Mouse (Mus musculus): ENCODE results near the gene Agbl5.

Gene Agbl5

GRCm38 (mm10) chr5:30920621-30921020 lies 32.1 kb downstream of the Agbl5 start:
- no peak for DNase-seq (ENCODE audit: low spot score)

DNA sequence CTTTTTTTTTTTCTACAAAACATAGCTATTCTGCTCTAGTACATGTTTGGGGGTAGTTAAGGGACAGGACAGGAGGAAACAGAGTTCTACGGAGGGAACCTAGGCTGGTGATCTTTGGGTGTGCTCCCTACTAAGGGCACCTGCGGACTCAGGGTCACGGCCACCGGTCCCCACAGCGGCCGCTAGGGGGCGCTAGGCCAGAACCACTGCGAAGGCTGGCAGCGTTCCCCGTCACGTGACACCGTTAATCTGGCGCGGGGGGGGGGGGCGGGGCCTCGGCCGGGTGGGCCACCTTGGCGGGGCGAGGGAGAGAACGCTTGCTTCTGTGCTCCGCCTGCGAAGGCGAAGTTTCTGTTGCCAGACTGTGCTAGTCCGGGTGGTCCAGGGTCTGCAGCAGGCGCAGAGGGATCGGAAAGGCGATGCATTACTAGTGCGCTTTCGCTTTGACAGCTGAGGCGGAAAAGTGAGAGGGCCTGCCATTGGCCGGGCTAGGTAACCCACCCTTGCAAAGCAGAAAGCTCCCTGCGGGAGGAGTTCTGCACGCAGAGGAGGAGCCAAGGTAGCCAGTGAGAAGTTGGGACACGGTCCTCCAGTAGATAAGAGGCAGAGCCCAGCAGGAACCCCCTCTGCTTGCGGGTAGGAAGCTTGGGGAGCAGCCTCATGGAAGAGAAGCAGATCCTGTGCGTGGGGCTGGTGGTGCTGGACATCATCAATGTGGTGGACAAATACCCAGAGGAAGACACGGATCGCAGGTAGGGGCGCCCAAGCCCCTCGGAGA lies 33.0 kb downstream of the Agbl5 start, which contains the start of gene Khk:
Gene Khk (plus strand): TSS at position 176 of the 778 bp plus-strand sequence.
- peak; percentile 92 for DNase-seq (ENCODE audit: low spot score)

GRCm38 (mm10) chr5:30922581-30923041 lies 34.1 kb downstream of the Agbl5 start:
- no peak for DNase-seq (ENCODE audit: low spot score)

DNA sequence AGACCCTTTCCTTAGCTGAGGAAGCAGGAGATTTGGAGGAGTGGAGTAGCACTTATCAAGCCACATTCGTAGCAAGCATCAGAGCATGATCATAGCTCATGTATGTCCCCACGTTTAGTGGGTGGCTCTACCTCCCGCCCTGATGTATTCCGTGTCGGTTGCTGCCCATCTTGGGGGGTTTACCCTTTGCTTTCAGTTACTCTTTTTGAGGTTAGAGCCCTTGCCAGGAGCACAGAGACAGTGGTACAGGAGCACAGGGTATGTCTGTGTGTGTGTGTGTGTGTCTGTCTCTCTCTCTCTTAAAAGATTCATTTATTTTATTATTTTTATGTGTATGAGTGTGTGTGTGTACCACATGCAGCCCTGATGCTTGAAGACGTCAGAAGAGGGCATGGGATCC lies 34.6 kb downstream of the Agbl5 start:
- DNase-seq (ENCODE audit: low spot score) = no peak

DNA sequence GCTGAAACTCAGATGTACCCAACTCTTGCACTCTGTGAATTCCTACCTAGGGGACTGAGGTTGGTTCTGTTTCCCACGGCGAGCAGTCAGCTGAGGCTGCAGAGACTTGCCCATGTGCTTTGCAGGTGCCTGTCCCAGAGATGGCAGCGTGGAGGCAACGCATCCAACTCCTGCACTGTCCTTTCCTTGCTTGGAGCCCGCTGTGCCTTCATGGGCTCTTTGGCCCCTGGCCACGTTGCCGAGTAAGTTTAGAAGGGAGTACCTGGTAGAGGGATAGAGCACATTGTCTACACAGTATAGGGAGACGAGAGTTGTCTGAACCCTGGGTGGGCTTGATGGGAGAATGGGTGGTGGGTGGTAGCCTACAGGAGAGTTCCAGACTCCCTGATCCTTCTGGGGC lies 36.1 kb downstream of the Agbl5 start:
- DNase-seq (ENCODE audit: low spot score) = no peak

DNA sequence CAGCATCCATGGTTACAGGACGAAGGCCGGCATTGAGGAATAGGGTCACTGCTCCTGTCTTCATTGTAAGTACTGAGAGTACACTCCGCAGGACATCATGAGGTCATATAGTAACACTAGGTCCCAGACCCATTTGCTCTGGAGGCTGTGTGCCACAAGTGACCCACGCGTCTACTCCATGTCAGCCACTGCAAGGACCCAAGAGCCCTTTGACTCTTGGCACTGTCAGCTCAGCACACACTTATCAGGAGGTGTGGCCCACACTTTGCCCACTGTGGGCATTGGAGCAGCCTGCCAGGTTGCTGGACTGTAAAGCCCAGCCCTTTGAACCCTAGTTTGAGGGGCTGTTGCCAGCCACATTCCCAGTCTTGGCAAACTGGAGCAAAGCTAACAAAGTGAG lies 36.7 kb downstream of the Agbl5 start:
- DNase-seq (ENCODE audit: low spot score) = no peak

DNA sequence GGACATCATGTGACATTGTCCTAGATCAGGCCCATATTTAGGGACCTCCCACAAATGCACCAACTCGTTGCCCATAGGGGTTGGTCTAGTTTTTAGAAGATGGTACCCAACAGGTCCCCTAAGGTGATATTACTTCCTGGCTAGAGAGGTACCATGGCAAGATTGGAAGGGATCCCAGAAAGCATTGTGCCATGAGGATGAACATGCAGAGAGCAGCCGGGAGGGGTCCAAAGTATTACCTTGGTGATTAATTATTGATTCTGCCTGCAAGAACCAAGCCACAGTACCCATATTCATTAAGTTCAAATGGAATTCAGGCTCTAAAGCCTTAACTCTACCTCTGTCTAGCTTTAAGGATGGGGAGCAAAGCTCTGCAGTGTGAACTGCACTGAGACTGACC lies 37.6 kb downstream of the Agbl5 start:
- DNase-seq (ENCODE audit: low spot score) = no peak

DNA sequence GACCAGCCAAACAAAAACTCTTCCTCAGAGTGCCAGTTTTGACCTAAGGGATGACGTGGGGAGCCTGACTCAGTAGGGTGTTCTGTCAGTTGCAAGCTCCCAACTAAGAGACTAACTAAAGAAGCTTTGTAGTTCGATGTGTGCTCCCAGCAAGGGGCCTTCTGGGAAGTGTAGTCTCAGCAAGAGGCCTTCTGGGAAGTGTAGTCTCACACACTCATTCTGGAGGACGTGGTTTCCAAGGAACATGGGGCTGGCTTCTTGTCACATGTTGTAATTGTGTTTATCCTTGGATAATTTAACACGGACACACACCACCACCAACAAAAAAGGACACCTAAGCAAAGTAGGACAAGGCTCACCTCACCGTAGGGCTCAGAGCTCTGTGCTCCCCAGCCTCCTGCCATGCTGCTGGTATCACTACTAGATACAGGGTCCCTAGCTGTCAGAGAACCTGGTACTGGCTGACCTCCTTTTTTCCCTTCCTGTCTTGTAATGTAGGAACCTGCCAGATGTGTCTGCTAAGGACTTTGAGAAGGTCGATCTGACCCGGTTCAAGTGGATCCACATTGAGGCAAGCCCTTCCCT lies 39.5 kb downstream of the Agbl5 start:
- DNase-seq (ENCODE audit: low spot score) = peak; percentile 61

DNA sequence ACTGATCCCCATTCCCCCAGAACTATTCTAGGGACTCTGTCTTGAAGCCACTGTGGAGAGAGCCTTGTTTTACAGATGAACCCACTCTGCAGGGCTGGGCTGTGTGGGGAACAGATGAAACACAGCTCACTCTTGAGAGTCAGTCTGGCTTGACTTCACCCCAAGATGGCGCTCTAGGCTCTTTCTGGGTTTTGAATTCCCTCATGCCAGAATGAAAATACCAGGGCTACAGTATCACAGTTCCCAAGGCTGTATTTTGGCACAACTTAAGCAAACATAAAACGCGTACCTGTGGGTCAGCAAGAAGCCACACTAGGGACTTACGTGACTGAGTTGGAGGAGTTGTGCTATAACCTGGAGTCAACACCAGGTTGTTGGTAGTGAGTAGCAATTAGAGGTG lies 41.6 kb downstream of the Agbl5 start:
- DNase-seq (ENCODE audit: low spot score) = peak; percentile 79

- DNase-seq (ENCODE audit: low spot score) = no peak
Measured at GRCm38 (mm10) chr5:30930846-30931245, 42.4 kb downstream of the Agbl5 start.

DNA sequence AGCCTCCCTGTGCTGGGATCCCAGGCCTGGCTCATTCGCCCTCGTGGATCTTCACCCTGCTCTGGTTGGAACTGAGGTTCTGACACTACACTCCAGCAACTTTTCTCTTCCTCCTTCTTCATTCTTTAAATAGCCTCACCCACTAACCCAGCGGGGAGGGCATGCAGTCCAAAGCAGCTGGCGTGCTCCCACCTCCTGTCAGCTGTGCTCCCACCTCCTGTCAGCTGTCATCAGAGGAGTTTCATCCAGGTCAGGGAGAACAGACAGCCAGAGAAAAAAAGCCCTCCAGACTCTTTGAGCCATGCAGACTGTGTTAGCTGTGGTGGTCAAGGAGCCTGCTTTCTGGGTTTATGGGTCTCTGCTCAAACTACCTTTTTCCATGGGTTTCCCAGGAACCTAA lies 42.9 kb downstream of the Agbl5 start:
- no peak for DNase-seq (ENCODE audit: low spot score)

DNA sequence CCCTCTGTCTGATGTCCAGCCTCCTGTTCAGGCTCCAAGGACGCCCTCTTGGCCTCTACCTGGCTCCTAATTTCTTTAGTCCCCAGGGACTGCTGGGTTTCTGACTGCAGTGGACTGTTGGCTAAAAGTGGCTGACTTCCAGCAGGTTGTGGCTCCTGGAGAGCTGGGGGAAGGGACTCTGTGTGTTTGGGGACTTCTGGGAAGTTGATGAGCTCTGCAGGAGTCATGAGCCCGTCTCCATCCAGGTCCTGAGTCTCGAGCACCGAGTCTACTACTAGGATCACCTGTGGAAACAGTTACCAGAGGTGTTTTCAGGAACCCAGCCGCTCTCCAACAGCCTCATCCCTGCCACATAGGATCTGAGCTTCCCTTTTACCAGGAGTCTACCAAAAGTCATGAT lies 45.2 kb downstream of the Agbl5 start:
- no peak for DNase-seq (ENCODE audit: low spot score)

DNA sequence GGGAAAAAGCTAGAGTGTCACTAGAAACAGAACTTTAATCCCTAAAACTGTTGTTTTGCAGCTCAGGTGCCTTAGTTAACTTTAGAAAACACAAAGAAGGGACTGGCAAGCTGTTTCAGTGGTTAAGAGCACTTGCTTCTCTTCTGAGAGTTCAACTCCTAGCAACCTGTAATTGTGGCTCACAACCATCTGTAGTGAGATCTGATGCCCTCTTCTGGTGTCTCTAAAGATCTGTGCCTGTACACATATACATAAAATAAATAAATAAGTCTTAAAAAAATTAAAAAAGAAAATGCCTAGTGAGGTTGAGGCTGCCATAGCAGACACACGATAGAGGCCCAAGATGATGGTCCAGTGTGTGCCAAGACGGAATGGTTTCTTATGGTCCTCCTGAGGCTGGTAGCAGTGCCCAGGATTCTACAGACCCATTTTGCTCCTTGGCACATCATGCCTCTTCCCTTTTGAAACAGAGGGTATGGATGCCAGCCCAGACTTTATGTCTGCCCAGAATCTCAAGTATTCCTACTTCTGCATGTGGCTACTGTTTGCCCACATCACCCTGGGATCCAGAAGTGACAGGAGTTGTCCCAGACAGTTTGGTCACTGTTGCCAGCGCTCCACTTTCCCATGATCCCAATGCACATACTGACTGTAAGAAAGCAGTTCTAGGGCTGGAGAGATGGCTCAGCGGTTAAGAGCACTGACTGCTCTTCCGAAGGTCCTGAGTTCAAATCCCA lies 46.4 kb downstream of the Agbl5 start:
- DNase-seq (ENCODE audit: low spot score) = no peak

GRCm38 (mm10) chr5:30943004-30943403 lies 54.5 kb downstream of the Agbl5 start:
- DNase-seq (ENCODE audit: low spot score) = peak; percentile 43

- DNase-seq (ENCODE audit: low spot score) = no peak
Measured at GRCm38 (mm10) chr5:30944344-30944743, 55.9 kb downstream of the Agbl5 start.

DNA sequence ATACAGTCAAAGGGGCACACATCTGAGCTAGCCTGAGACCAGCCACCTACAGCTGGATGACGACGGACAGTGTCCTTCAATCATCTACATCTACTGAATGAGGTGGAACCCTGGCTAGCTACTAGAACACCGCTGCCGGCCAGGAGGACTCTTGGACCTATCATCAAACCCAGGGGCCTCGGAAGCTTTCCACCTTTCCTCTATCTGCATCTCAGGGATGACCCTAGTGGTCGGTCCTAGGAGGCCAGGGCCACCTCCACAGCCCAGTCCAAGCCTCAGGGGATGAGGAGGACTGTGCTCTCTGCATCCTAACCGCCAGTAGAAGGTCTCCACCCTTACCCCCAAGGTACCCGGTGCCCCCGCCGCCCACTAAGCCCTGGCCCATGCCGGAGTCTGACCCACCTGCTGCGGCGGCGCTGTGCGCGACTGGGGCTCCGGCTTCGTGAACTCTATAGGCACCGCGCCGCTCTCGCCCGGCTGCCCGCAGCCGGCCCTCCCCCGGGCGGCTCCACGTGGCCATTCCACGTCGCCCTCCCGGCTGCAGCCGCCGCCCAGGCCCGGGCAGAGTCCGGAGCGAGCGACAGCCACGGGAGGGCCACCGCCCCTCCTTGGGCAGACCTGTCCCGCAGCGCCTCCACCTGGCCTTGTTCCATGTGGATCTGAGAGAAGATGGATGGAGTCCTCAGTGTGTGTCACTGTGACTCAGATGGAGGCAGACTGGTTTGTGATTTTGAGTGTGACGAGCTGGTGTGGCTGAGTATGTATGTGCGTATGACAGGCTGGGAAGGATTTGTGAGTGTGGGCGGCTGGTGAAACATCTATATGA lies 56.7 kb downstream of the Agbl5 start, which contains the start of gene Cgref1:
Gene Cgref1 (minus strand): TSS at position 636 of the 826 bp plus-strand sequence.
- peak; percentile 65 for DNase-seq (ENCODE audit: low spot score)

GRCm38 (mm10) chr5:30948620-30949019 lies 60.1 kb downstream of the Agbl5 start:
- DNase-seq (ENCODE audit: low spot score) = no peak

GRCm38 (mm10) chr5:30949654-30950326 lies 61.3 kb downstream of the Agbl5 start:
- DNase-seq (ENCODE audit: low spot score) = peak; percentile 94

DNA sequence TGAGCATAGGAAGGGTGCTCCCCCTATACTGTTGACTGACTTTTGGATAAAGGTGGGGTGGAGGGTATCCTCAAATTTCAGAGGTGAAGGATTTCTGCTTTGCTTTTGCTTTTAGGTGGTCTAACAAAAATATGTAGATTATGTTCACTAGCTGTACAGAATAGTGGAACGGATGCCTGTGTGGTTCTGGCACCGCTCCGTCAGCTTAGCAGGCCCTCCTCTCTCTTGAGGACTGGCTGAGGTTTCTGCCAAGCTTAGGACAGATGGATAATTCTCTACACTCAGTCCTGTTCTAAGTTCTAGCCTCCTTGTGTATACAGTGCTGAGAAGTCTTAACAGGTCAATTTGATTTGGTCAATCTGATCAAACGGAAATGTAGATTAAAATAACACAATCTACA lies 62.0 kb downstream of the Agbl5 start:
- DNase-seq (ENCODE audit: low spot score) = no peak

- no peak for DNase-seq (ENCODE audit: low spot score)
Measured at GRCm38 (mm10) chr5:30950922-30951321, 62.4 kb downstream of the Agbl5 start.

DNA sequence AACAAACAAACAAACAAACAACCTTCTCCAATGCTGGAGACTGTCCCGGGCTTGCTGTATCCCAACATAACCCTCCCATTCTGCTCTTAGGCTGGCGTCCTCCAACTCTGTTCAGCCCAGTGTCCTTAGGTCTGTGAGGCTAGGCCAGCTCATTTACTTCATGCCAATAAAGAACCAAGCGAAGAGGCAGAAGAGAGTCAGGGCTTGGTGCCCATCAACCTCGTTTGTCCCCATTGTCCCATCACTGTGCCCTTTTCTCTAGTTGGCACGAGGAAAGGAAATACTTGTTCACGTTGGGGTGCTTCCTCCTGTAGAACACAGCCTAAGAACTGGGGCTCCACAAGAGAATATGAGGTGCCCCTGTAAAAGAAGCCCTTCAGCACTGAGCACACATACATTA lies 63.2 kb downstream of the Agbl5 start:
- DNase-seq (ENCODE audit: low spot score) = no peak

Data from embryo, embryonic 10.5 days (tissue).